Mouse (Mus musculus) CH12.LX (cell line): Measurements from ENCODE around the gene Aplp1.

Source experiments
- CHD1 ChIP-seq: IDR thresholded peaks from 2 replicates; pipeline ENCODE4 v1.6.1; 2012; ENCODE audit warnings: low read depth, low read length, improper control_type of control experiment, inconsistent platforms
- EP300 ChIP-seq: IDR thresholded peaks from 2 replicates; pipeline ENCODE4 v1.6.1; 2011; ENCODE audit warnings: low read length, improper control_type of control experiment
- GABPA ChIP-seq: IDR thresholded peaks from 2 replicates; pipeline ENCODE4 v1.6.1; 2012; ENCODE audit warnings: low read depth, low read length, improper control_type of control experiment, inconsistent platforms; ENCODE audit not compliant: insufficient replicate concordance
- IRF4 ChIP-seq: IDR thresholded peaks from 2 replicates; pipeline ENCODE4 v1.6.1; 2014; ENCODE audit warnings: low read depth, mild to moderate bottlenecking, inconsistent platforms, low read length, improper control_type of control experiment
- MAX ChIP-seq: IDR thresholded peaks from 2 replicates; pipeline ENCODE4 v1.6.1; 2011; ENCODE audit warnings: low read length, improper control_type of control experiment
- POLR2A ChIP-seq: IDR thresholded peaks from 2 replicates; pipeline ENCODE4 v1.6.1; 2011; ENCODE audit warnings: low read depth, mild to moderate bottlenecking, improper control_type of control experiment, low read length
- RCOR1 ChIP-seq: conservative IDR thresholded peaks from 2 replicates; pipeline ENCODE4 v1.6.1; 2012; ENCODE audit warnings: low read depth, mild to moderate bottlenecking, inconsistent platforms, low read length, improper control_type of control experiment
- SMC3 ChIP-seq: IDR thresholded peaks from 2 replicates; pipeline ENCODE4 v1.6.1; 2011; ENCODE audit warnings: low read depth, low read length, improper control_type of control experiment

DNA sequence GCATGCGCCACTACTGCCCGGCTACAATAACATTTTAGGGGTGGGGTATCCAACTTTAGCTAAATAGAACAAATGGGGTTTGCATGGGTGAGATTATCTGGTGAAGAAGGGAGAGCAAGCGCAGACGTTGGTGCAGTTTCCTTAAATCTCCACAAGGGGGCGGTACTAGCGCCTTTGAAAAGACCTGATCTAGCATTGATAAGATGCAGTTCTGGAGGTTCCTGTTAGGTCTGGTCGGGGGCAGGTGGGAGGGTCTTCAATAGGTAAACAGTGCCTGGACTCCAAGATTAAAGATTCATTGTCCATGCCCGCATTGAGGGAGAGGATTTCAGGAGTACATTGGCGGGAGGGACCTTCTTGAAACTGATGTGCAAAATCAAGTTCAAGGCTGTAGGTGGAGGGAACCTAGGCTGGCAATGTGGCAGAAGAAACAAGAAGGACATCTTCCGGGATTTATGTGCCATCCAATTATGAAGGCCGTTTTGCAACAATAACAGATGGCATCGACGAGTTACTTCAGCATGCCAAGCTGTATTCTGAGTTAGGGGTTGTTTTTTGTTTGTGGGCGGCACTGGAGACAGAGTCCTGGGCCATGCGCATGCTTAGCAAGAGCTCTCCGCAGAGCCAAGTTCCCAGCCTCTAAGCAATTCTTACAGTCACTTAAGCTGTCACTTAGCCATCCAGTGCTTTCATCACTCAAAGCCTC lies 45.1 kb upstream of the Aplp1 start:
- TF ChIP-seq MAX = no peak
- no peak for TF ChIP-seq RCOR1
- TF ChIP-seq GABPA = no peak
- no peak for TF ChIP-seq IRF4
- no peak for TF ChIP-seq CHD1
- peak; percentile 70 for TF ChIP-seq SMC3
- no peak for TF ChIP-seq EP300
- no peak for TF ChIP-seq POLR2A
